ENCODE assay signal across 8 mouse cellular contexts in the genomic region with DNA sequence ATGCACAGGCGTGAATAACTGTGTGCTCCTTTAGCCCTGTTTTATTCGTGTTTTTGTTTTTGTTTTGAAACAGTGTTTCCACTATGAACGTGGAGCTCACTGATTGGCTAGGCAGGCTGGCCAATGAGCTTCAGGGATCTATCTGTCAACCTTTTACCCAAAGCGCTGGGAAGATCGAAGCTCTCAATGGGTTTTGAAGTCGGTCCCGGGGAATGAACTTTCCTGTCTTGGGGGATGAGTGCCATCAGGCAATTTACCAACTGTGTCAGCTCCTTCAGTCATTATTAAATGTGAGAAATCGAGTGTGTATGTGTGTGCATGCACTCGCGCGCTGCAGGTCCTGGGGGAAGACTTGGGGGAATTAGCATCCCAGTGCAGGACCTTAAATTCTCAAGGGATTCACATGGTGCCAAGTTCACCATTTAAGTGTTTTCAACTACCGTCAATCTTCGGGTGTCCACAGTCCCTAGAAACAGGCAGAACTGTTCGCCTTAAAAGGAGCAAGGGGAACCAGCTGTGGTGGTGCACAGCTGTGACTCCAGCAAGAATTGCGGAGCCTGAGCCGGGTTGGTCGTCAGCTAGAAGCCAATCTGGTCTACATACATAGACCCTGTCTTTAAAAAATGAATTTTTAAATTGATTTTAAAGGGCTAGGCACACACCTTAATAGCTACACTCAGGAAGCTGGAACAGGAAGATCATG. TPM values are rescaled to one million over a fixed set of nuclear protein-coding genes. Genes with fewer than 3 reads are reported as not detected.
DNase-seq lines count a peak whose midpoint lies in the region; ATAC-seq and TF ChIP-seq lines count a peak whose summit lies in the region.

No protein-coding gene starts in this region.

- TF ChIP-seq POLR2A in kidney, adult 2 months (IDR thresholded peaks at IDR 0.05; ENCODE audit: low read depth, low read length): no peak

- peaks cover 17% of the 10 kb centered on the region for H3K4me1 ChIP-seq in kidney, adult 2 months (ENCODE audit: control insufficient read depth, insufficient read depth, low read length)
- H3K4me1 ChIP-seq in heart, embryonic 14.5 days (ENCODE audit: control insufficient read depth in 2 of 2, insufficient read depth in 2 of 2, low read length in 2 of 2): peaks cover 18 to 37% of the 10 kb centered on the region in 2 experiments
- peaks cover 47% of the 10 kb centered on the region for H3K4me1 ChIP-seq in limb, embryonic 13.5 days

- peak overlapping the region; percentile 94 for H3K9ac ChIP-seq in heart, embryonic 14.5 days (ENCODE audit: low read length)
- H3K9ac ChIP-seq in limb, embryonic 13.5 days: peak overlapping the region; percentile 14; the same call in 1 of the 2 replicates

- no peaks in the 10 kb centered on the region for H3K27me3 ChIP-seq in kidney, adult 2 months (replicated peaks; ENCODE audit: control insufficient read depth, insufficient read depth, low read length)
- H3K27me3 ChIP-seq in heart, embryonic 14.5 days (ENCODE audit: control insufficient read depth, insufficient read depth, low read length): no peaks in the 10 kb centered on the region
- no peaks in the 10 kb centered on the region for H3K27me3 ChIP-seq in limb, embryonic 13.5 days

- no peak overlapping the region for H3K27ac ChIP-seq in kidney, adult 2 months (ENCODE audit: insufficient read depth, low read depth, low read length)
- no peak overlapping the region for H3K27ac ChIP-seq in heart, embryonic 14.5 days (replicated peaks in 1 of 2; ENCODE audit: control insufficient read depth in 1 of 2, insufficient read depth in 1 of 2, low read depth in 2 of 2, low read length in 2 of 2)
- H3K27ac ChIP-seq in limb, embryonic 13.5 days: peak overlapping the region; percentile 7; the same call in 1 of the 2 replicates

- no peak for TF ChIP-seq CTCF in kidney, adult 2 months (conservative IDR thresholded peaks at IDR 0.05; ENCODE audit: insufficient read depth, insufficient read length, low read depth, low read length)

- peak; percentile 62 for DNase-seq in kidney, adult 2 months
- no peak for DNase-seq in kidney, adult 8-10 months
- DNase-seq in c-Kit-positive CD71-positive TER-119-positive erythroid progenitor cells, embryonic 14.5 days (ENCODE audit: low spot score): peak; percentile 62
- DNase-seq in neural tube, embryonic 10.5 days (ENCODE audit: extremely low spot score, low spot score): peak; percentile 48
- DNase-seq in left cerebral cortex, adult 11 months (ENCODE audit: low spot score): no peak
- no peak for DNase-seq in ovary, postnatal 10 days (ENCODE audit: low spot score)

- 24% methylated on average over 17 of the region's 17 CpGs for WGBS in kidney, adult 2 months
- 21% methylated on average over 17 of the region's 17 CpGs for whole genome bisulfite sequencing in heart, embryonic 14.5 days
- WGBS in limb, embryonic 13.5 days: 21% methylated on average over 17 of the region's 17 CpGs

- no peaks in the 10 kb centered on the region for H3K9me3 ChIP-seq in heart, embryonic 14.5 days (ENCODE audit: control insufficient read depth, low read length)
- H3K9me3 ChIP-seq in limb, embryonic 13.5 days: no peaks in the 10 kb centered on the region

- H3K4me2 ChIP-seq in heart, embryonic 14.5 days (ENCODE audit: low read length): peak overlapping the region; percentile 71
- peak overlapping the region; percentile 91 for H3K4me2 ChIP-seq in limb, embryonic 13.5 days (replicated peaks)

- H3K36me3 ChIP-seq in kidney, adult 2 months (ENCODE audit: control insufficient read depth, insufficient read depth, low read length): no peaks in the 10 kb centered on the region
- no peaks in the 10 kb centered on the region for H3K36me3 ChIP-seq in heart, embryonic 14.5 days (ENCODE audit: control insufficient read depth, insufficient read depth, low read length)
- peaks cover 6% of the 10 kb centered on the region for H3K36me3 ChIP-seq in limb, embryonic 13.5 days

- ATAC-seq in heart, embryonic 14.5 days (ENCODE audit: insufficient number of reproducible peaks, insufficient read depth, low FRiP score, low read depth): no peak
- no peak for ATAC-seq in limb, embryonic 13.5 days (ENCODE audit: low FRiP score, low read depth)

- peak overlapping the region; percentile 31; the same call in 1 of the 2 replicates for H3K4me3 ChIP-seq in kidney, adult 2 months (ENCODE audit: insufficient read depth, low read depth, low read length)
- H3K4me3 ChIP-seq in heart, embryonic 14.5 days (ENCODE audit: control insufficient read depth in 1 of 2, insufficient read depth in 1 of 2, low read depth in 1 of 2, low read length in 2 of 2): peak overlapping the region; percentile 88 to 91
- H3K4me3 ChIP-seq in limb, embryonic 13.5 days: peak overlapping the region; percentile 87

RNA-seq across cellular contexts. Expression of a gene that starts 1.0 kb away (rescaled TPM):
- 11.6 and 12.4 TPM in 2 replicates for polyA plus RNA-seq in kidney, adult 2 months (2012; rRNA removed)
- polyA plus RNA-seq in heart, embryonic 14.5 days (2014; fragmentation: Nextera tagmentation; extraction: Ambion mirVana): 3.9 and 5.3 TPM in 2 replicates
- 6.3 and 6.6 TPM in 2 replicates for polyA plus RNA-seq in limb, embryonic 13.5 days (2015; fragmentation: Nextera tagmentation; extraction: Ambion mirVana)

Comparison
In these comparisons a context has a peak if more than half of its experiments do, and no peak if none do; other contexts are left out.
1. DNase-seq: peak in kidney, adult 2 months (single experiment), c-Kit-positive CD71-positive TER-119-positive erythroid progenitor cells, embryonic 14.5 days (single experiment) and neural tube, embryonic 10.5 days (single experiment); none in kidney, adult 8-10 months (0 of 2), left cerebral cortex, adult 11 months (single experiment) and ovary, postnatal 10 days (single experiment).
2. H3K4me3 ChIP-seq: peak in every context shown above with its lines; median percentile 90 in heart, embryonic 14.5 days; 87 in limb, embryonic 13.5 days; 31 in kidney, adult 2 months.